Mouse (Mus musculus) intestine, postnatal 0 days (tissue): ENCODE measurements around the gene Cyp2t4. TPM values are rescaled to one million over a fixed set of nuclear protein-coding genes. Genes with fewer than 3 reads are reported as not detected.

Source experiments
- ATAC-seq: fragments of 200-750 bp; cut with Nextera tagmentation; 2 replicates; pipeline ENCODE4 v1.8.0; 2017; ENCODE audit warnings: mild to moderate bottlenecking, moderate TSS enrichment, moderate library complexity
- H3K27ac ChIP-seq: fragments of 300-500 bp; sonication (generic); 2 replicates; pipeline ENCODE4 v1.5.1; 2014; ENCODE audit warnings: mild to moderate bottlenecking, low read depth, low read length, moderate library complexity
- H3K27me3 ChIP-seq: fragments of 300-500 bp; sonication (generic); replicated peaks from 2 replicates; pipeline ENCODE4 v1.6.1; 2014; ENCODE audit warnings: low read length, mixed read lengths; ENCODE audit not compliant: control insufficient read depth, insufficient read depth
- H3K36me3 ChIP-seq: fragments of 300-500 bp; sonication (generic); 2 replicates; pipeline ENCODE4 v1.6.1; 2014; ENCODE audit warnings: mild to moderate bottlenecking, moderate library complexity; ENCODE audit not compliant: control insufficient read depth, insufficient read depth
- H3K4me1 ChIP-seq: fragments of 300-500 bp; sonication (generic); replicated peaks from 2 replicates; pipeline ENCODE4 v1.6.1; 2014; ENCODE audit warnings: antibody characterized with exemption, low read length, mixed read lengths; ENCODE audit not compliant: control insufficient read depth, insufficient read depth
- H3K4me2 ChIP-seq: fragments of 300-500 bp; sonication (generic); replicated peaks from 2 replicates; pipeline ENCODE4 v1.6.1; 2014; ENCODE audit warnings: low read depth, mild to moderate bottlenecking, moderate library complexity
- H3K4me3 ChIP-seq: fragments of 300-500 bp; sonication (generic); 2 replicates; pipeline ENCODE4 v1.5.1; 2014; ENCODE audit warnings: low read depth, low read length
- H3K9ac ChIP-seq: fragments of 300-500 bp; sonication (generic); 2 replicates; pipeline ENCODE4 v1.6.1; 2014; ENCODE audit warnings: mild to moderate bottlenecking, low read depth, low read length
- H3K9me3 ChIP-seq: fragments of 300-500 bp; sonication (generic); 2 replicates; pipeline ENCODE4 v1.6.1; 2016; ENCODE audit warnings: mixed run types; ENCODE audit not compliant: control insufficient read depth
- CTCF ChIP-seq: sonication (generic); IDR thresholded peaks from 2 replicates; pipeline ENCODE4 v1.5.1; 2016; ENCODE audit warnings: low read depth, mild to moderate bottlenecking, control low read depth, antibody characterized with exemption, moderate library complexity
- whole genome bisulfite sequencing: fragments of 180-500 bp; shearing (Covaris S2); extraction: QIAGEN DNeasy Blood & Tissue Kit; methylation state at CpG from one replicate; pipeline ENCODE4 v1.1.7; 2014; 5-methylcytosine and 5-hydroxymethylcytosine counted together
- microRNA counts: library from miRNA; unstranded; fragments of <30 nt; microRNA quantifications from one replicate; lab custom pipeline; 2016
- microRNA-seq: library from miRNA; unstranded; fragments of <30 nt; microRNA quantifications from one replicate; pipeline ENCODE4, GENCODE M21; 2016
- polyA plus RNA-seq: library from polyadenylated mRNA; unstranded; fragments of >200 nt; fragmentation: Nextera tagmentation; extraction: Ambion mirVana; gene quantifications from 2 replicates; pipeline ENCODE4 v1.2.1, GENCODE M21; 2015

Gene Cyp2t4
- polyA plus RNA-seq, 1 experiment from 2014 or later = not detected

DNA sequence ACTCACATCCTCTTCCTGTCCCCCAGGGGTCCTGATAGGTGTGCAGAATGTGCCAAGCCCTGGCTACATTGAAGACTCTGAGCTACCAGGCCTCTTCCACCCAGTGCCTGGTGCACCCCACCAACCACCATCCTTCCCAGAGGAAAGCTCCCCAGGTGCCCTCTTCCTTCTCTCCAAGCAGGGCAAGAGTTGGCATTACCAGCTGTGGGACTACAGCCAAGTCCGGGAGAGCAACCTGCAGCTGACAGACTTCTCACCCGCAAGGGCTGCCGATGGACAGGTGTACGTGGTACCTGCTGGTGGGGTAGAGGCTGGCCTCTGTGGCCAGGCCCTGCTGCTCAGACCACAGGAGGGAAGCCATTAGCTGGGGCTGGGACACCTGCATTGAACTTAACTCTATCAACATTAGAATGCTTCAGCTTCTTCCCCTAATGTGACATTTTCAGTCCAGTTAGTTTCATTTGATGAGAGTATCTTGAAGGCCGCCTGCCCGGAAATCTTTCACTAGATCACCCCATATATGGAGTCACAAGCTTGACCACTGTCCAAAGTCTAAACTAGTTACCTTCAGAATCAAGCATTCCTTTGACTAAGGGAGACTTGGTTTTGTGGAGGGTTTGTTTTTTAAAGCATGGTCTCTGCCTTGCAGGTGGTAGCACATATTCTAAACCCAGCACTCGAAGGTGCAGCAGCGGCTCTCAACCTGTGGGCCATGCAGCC is 50.4 kb downstream of the Cyp2t4 start:
- Histone ChIP-seq H3K9ac (no peak overlapping the region), H3K36me3 (peaks cover 31% of the 10 kb centered on the region), H3K4me1 (peaks cover 4% of the 10 kb centered on the region; the same call in 1 of the 2 replicates), H3K4me3 (no peak overlapping the region), H3K27ac (no peak overlapping the region), H3K9me3 (no peaks in the 10 kb centered on the region), H3K27me3 (no peaks in the 10 kb centered on the region), H3K4me2 (no peak overlapping the region)
- TF ChIP-seq CTCF = no peak
- no peak for ATAC-seq
- WGBS = 87% methylated on average over 8 of the region's 8 CpGs

MicroRNA genes within 50 kb of the gene (microRNA counts, 519-probe panel; counts per million panel counts)
- microRNA mmu-miR-1191 (lab: Ali Mortazavi, UCI) = not detected

Small RNAs within 50 kb of the gene (microRNA-seq; reads per million reads assigned to microRNA genes)
- gene Mir1191 = 0.82 reads per million
- not detected for gene Mir3101

Other genes starting within 250 kb of the Cyp2t4 start
- gene Cyp2a22, start 214.3 kb upstream of the Cyp2t4 start, polyA plus RNA-seq = not detected in 2 replicates
- gene Cyp2a12, start 124.6 kb upstream of the Cyp2t4 start, polyA plus RNA-seq = not detected in 2 replicates
- 0.31 and 0.42 TPM in 2 replicates for gene Cyp2f2, start 33.8 kb upstream of the Cyp2t4 start, polyA plus RNA-seq
- 63.9 and 64.0 TPM in 2 replicates for gene Egln2, start 13.1 kb downstream of the Cyp2t4 start, polyA plus RNA-seq
- 96.2 and 103 TPM in 2 replicates for gene Rab4b, start 25.2 kb downstream of the Cyp2t4 start, polyA plus RNA-seq
- gene Gm21983, start 27.4 kb downstream of the Cyp2t4 start, polyA plus RNA-seq = 0.22 TPM in 1 of 2 replicates, not detected in the other
- gene Mia, start 27.4 kb downstream of the Cyp2t4 start, polyA plus RNA-seq = not detected in 2 replicates
- gene BC024978, start 42.1 kb downstream of the Cyp2t4 start, polyA plus RNA-seq = 1.9 and 2.4 TPM in 2 replicates
- 75.4 and 76.4 TPM in 2 replicates for gene Snrpa, start 42.6 kb downstream of the Cyp2t4 start, polyA plus RNA-seq
- 8.6 and 9.0 TPM in 2 replicates for gene Itpkc, start 74.9 kb downstream of the Cyp2t4 start, polyA plus RNA-seq
- gene Coq8b, start 79.3 kb downstream of the Cyp2t4 start, polyA plus RNA-seq = 16.8 and 18.7 TPM in 2 replicates
- 6.6 and 7.5 TPM in 2 replicates for gene Numbl, start 104.7 kb downstream of the Cyp2t4 start, polyA plus RNA-seq
- gene Ltbp4, start 184.0 kb downstream of the Cyp2t4 start, polyA plus RNA-seq = 40.7 and 43.7 TPM in 2 replicates
- 26.9 and 29.1 TPM in 2 replicates for gene Shkbp1, start 202.3 kb downstream of the Cyp2t4 start, polyA plus RNA-seq
- 0.61 and 0.72 TPM in 2 replicates for gene Gm20479, start 203.7 kb downstream of the Cyp2t4 start, polyA plus RNA-seq